Mouse (Mus musculus) brain, embryonic 14.5 days (tissue): Measurements from ENCODE around the gene Timd2. TPM values are rescaled to one million over a fixed set of nuclear protein-coding genes. Genes with fewer than 3 reads are reported as not detected.
A peak's percentile ranks its signal among the peaks of the same experiment; 100 is the strongest.
"Not testable (repeated sequence)": the region's sequence is repeated elsewhere in the genome, so short reads cannot be mapped to it uniquely, and the experiment has no call there.

Experiments
- DNase-seq: peaks from one replicate; pipeline ENCODE4 v3.0.0-alpha.2; 2011; ENCODE audit warnings: low read depth
- CTCF ChIP-seq: fragments of 200-500 bp; IDR thresholded peaks from 2 replicates; pipeline ENCODE4 v1.5.1; 2012; ENCODE audit warnings: inconsistent platforms, mild to moderate bottlenecking, moderate library complexity, borderline replicate concordance; ENCODE audit not compliant: insufficient read depth, insufficient read length; ENCODE audit errors: extremely low read depth
- POLR2A ChIP-seq: fragments of 200-500 bp; IDR thresholded peaks from 2 replicates; pipeline ENCODE4 v1.6.1; 2012; ENCODE audit warnings: mild to moderate bottlenecking, inconsistent platforms, borderline replicate concordance; ENCODE audit not compliant: poor library complexity, insufficient read depth, insufficient read length, severe bottlenecking; ENCODE audit errors: extremely low read depth
- polyA plus RNA-seq: library from polyadenylated mRNA; depleted of rRNA; stranded (reverse); fragments of >200 nt; gene quantifications from 2 replicates; pipeline ENCODE4 v1.2.3, GENCODE M21; 2012

Gene Timd2
- polyA plus RNA-seq, 1 experiment, result not detected

- no peak for TF ChIP-seq CTCF
- TF ChIP-seq POLR2A, result no peak
- no peak for DNase-seq
Measured at GRCm38 (mm10) chr11:46698830-46699229, 8.0 kb downstream of the Timd2 start.

- TF ChIP-seq CTCF (no peak), POLR2A (no peak)
- no peak for DNase-seq
Measured at GRCm38 (mm10) chr11:46698278-46698655, 8.6 kb downstream of the Timd2 start.

- DNase-seq, result no peak
- no peak for TF ChIP-seq POLR2A
- no peak for TF ChIP-seq CTCF
Measured at GRCm38 (mm10) chr11:46697433-46698277, 9.2 kb downstream of the Timd2 start.

- not testable (repeated sequence) for DNase-seq
Measured at GRCm38 (mm10) chr11:46695849-46696248, 11.0 kb downstream of the Timd2 start.

- TF ChIP-seq CTCF, result no peak
- no peak for DNase-seq
Measured at GRCm38 (mm10) chr11:46690136-46690535, 16.7 kb downstream of the Timd2 start.

GRCm38 (mm10) chr11:46683723-46684122 is 23.1 kb downstream of the Timd2 start:
- no peak for DNase-seq
- no peak for TF ChIP-seq CTCF
- TF ChIP-seq POLR2A, result no peak

- TF ChIP-seq POLR2A (no peak), CTCF (no peak)
- no peak for DNase-seq
Measured at GRCm38 (mm10) chr11:46682842-46683241, 24.0 kb downstream of the Timd2 start.

GRCm38 (mm10) chr11:46667938-46668337 is 38.9 kb downstream of the Timd2 start:
- no peak for DNase-seq
- TF ChIP-seq POLR2A (no peak), CTCF (no peak)

GRCm38 (mm10) chr11:46667105-46667504 is 39.8 kb downstream of the Timd2 start:
- TF ChIP-seq POLR2A (no peak), CTCF (no peak)
- no peak for DNase-seq

- peak; percentile 63; the same call in 1 of the 2 replicates for TF ChIP-seq CTCF
- TF ChIP-seq POLR2A, result no peak
- peak; percentile 70 for DNase-seq
Measured at GRCm38 (mm10) chr11:46665599-46666522, 41.0 kb downstream of the Timd2 start.

- DNase-seq, result no peak
- TF ChIP-seq POLR2A (no peak), CTCF (no peak)
Measured at GRCm38 (mm10) chr11:46663215-46663614, 43.6 kb downstream of the Timd2 start.
